10 mouse cellular contexts compared by ENCODE assay signal in the genomic region with DNA sequence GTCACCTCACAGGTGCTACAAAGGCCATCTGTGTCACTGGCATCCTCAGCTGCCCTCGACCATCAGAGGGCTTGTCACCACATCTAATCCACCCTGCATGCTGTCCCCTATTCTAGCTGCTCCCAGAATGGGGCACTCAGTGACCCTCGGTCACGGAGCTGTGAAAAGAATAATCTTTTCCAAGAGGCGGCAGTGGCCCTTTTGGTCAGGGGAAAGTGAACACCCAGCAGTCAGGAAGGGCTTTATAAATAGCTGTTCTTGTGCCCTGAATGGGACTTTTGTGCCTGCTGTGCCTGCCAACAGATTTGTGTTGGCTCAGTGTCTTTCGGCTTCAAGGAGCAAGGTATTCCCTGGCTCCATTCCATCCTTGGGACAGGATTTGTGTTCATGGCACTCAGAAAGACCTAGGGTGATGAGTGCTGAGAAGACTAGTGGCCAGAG.
A peak's percentile ranks its signal among the peaks of the same experiment; 100 is the strongest.
DNase-seq lines count a peak whose midpoint lies in the region; ATAC-seq and TF ChIP-seq lines count a peak whose summit lies in the region.
"Had no signal": no experiment of that assay in that cellular context is flagged by ENCODE, and none has a peak within 500 bp of the region (broad histone marks: within the 10 kb centered on the region; RNA-seq: fewer than 3 reads in every experiment).

No protein-coding gene starts in this region.

- H3K27ac ChIP-seq in kidney, adult 2 months (ENCODE audit: insufficient read depth, low read depth, low read length): no peak overlapping the region
- no peak overlapping the region for H3K27ac ChIP-seq in kidney, embryonic 16.5 days (ENCODE audit: low read length)
- peak overlapping the region; percentile 83 for H3K27ac ChIP-seq in heart, embryonic 16.5 days (ENCODE audit: low read length)
- H3K27ac ChIP-seq: left cerebral cortex, adult 2 months had no signal

- H3K36me3 ChIP-seq in kidney, adult 2 months (ENCODE audit: control insufficient read depth, insufficient read depth, low read length): no peaks in the 10 kb centered on the region
- no peaks in the 10 kb centered on the region for H3K36me3 ChIP-seq in kidney, embryonic 16.5 days (ENCODE audit: insufficient read depth, low read length)
- H3K36me3 ChIP-seq in heart, embryonic 16.5 days (ENCODE audit: control insufficient read depth, insufficient read depth): no peaks in the 10 kb centered on the region

- no peak overlapping the region for H3K9ac ChIP-seq in kidney, embryonic 16.5 days (replicated peaks; ENCODE audit: low read length)
- no peak overlapping the region for H3K9ac ChIP-seq in heart, embryonic 16.5 days (ENCODE audit: low read length)

- H3K4me1 ChIP-seq in kidney, adult 2 months (ENCODE audit: control insufficient read depth, insufficient read depth, low read length): no peaks in the 10 kb centered on the region
- no peaks in the 10 kb centered on the region for H3K4me1 ChIP-seq in kidney, embryonic 16.5 days (ENCODE audit: insufficient read depth, low read length)
- peaks cover 34% of the 10 kb centered on the region for H3K4me1 ChIP-seq in heart, embryonic 16.5 days (ENCODE audit: control insufficient read depth, insufficient read depth, low read length)

- TF ChIP-seq POLR2A in kidney, adult 2 months (IDR thresholded peaks at IDR 0.05; ENCODE audit: low read depth, low read length): no peak
- TF ChIP-seq POLR2A in brain, embryonic 14.5 days (IDR thresholded peaks at IDR 0.05; ENCODE audit: borderline replicate concordance, extremely low read depth, insufficient read depth, insufficient read length, poor library complexity, severe bottlenecking): no peak

- WGBS in kidney, adult 2 months: 47% methylated on average over 5 of the region's 5 CpGs
- 53% methylated on average over 5 of the region's 5 CpGs for WGBS in kidney, embryonic 16.5 days
- 35% methylated on average over 5 of the region's 5 CpGs for WGBS in heart, embryonic 16.5 days

- H3K4me3 ChIP-seq in kidney, adult 2 months (ENCODE audit: insufficient read depth, low read depth, low read length): no peak overlapping the region
- H3K4me3 ChIP-seq in kidney, embryonic 16.5 days (ENCODE audit: low read length): no peak overlapping the region
- H3K4me3 ChIP-seq in heart, embryonic 16.5 days (ENCODE audit: low read length): no peak overlapping the region
- H3K4me3 ChIP-seq: left cerebral cortex, adult 2 months had no signal

- H3K9me3 ChIP-seq in kidney, embryonic 16.5 days (ENCODE audit: low read length): no peaks in the 10 kb centered on the region
- H3K9me3 ChIP-seq in heart, embryonic 16.5 days (replicated peaks; ENCODE audit: control insufficient read depth, low read length): 0 out of 2 replicates have a peak, but pooled peaks cover 2% of the 10 kb centered on the region

- peak; percentile 68 for DNase-seq in kidney, adult 2 months
- DNase-seq in brain, embryonic 14.5 days (ENCODE audit: low read depth): peak; percentile 69
- DNase-seq in cerebellum, adult 8-10 months: peak; percentile 66
- DNase-seq in ovary, postnatal 10 days (ENCODE audit: low spot score): no peak
- no peak for DNase-seq in left cerebral cortex, postnatal 25 days (ENCODE audit: low spot score in 2 of 2)
- DNase-seq: midbrain, embryonic 14.5 days had no signal

- no peak for TF ChIP-seq CTCF in kidney, adult 2 months (conservative IDR thresholded peaks at IDR 0.05; ENCODE audit: insufficient read depth, insufficient read length, low read depth, low read length)
- TF ChIP-seq CTCF in brain, embryonic 14.5 days (IDR thresholded peaks at IDR 0.05; ENCODE audit: borderline replicate concordance, extremely low read depth, insufficient read depth, insufficient read length): no peak

- intact Hi-C loops in left cerebral cortex, postnatal 25 days (cut with DNase I): no loop called here

- no peak for ATAC-seq in kidney, embryonic 16.5 days (ENCODE audit: low FRiP score, low TSS enrichment)
- ATAC-seq in heart, embryonic 16.5 days (replicated peaks; ENCODE audit: extremely low read depth, insufficient read depth, low FRiP score): peak; percentile 73
- no peak for ATAC-seq in granulocyte monocyte progenitor cell, adult 5-6 weeks (replicated peaks; ENCODE audit: poor library complexity, severe bottlenecking)

- no peak overlapping the region for H3K4me2 ChIP-seq in kidney, embryonic 16.5 days (replicated peaks; ENCODE audit: low read depth, low read length)
- H3K4me2 ChIP-seq in heart, embryonic 16.5 days (ENCODE audit: low read depth, low read length): 0 out of 2 replicates have a peak overlapping the region, but pooled peaks have one; percentile 5

- H3K27me3 ChIP-seq in kidney, adult 2 months (replicated peaks; ENCODE audit: control insufficient read depth, insufficient read depth, low read length): no peaks in the 10 kb centered on the region
- H3K27me3 ChIP-seq in kidney, embryonic 16.5 days (ENCODE audit: insufficient read depth, low read length): no peaks in the 10 kb centered on the region
- no peaks in the 10 kb centered on the region for H3K27me3 ChIP-seq in heart, embryonic 16.5 days (ENCODE audit: control insufficient read depth, insufficient read depth, low read length)

Comparison
In these comparisons a context has a peak if more than half of its experiments do, and no peak if none do; other contexts are left out.
1. DNase-seq: peak in kidney, adult 2 months (single experiment), brain, embryonic 14.5 days (single experiment) and cerebellum, adult 8-10 months (single experiment); none in ovary, postnatal 10 days (single experiment) and left cerebral cortex, postnatal 25 days (0 of 2).